Mouse (Mus musculus): ENCODE results near the gene Slc16a1. TPM values are rescaled to one million over a fixed set of nuclear protein-coding genes. Genes with fewer than 3 reads are reported as not detected.

The Slc16a1 gene
- polyA plus RNA-seq, 1 experiment from 2014 or later, result 39.6 TPM

GRCm38 (mm10) chr3:104609690-104610380, 28.6 kb upstream of the Slc16a1 start:
- DNase-seq (ENCODE audit: low spot score), result no peak
- H3K36me3 ChIP-seq (ENCODE audit: insufficient read depth, low read length), result no peaks in the 10 kb centered on the region
- no peak overlapping the region for H3K9ac ChIP-seq (ENCODE audit: low read depth, low read length)
- no peak for TF ChIP-seq CTCF (IDR thresholded peaks at IDR 0.05; ENCODE audit: low read depth)
- H3K4me1 ChIP-seq (replicated peaks; ENCODE audit: insufficient read depth, low read length), result no peaks in the 10 kb centered on the region
- H3K4me3 ChIP-seq (replicated peaks; ENCODE audit: low read depth, low read length), result no peak overlapping the region
- 84% methylated on average over 8 of the region's 8 CpGs for WGBS
- no peak overlapping the region for H3K27ac ChIP-seq
- H3K27me3 ChIP-seq (ENCODE audit: insufficient read depth, low read length), result no peaks in the 10 kb centered on the region
- ATAC-seq (replicated peaks; ENCODE audit: low FRiP score, low read depth), result no peak
- no peaks in the 10 kb centered on the region for H3K9me3 ChIP-seq (replicated peaks; ENCODE audit: low read length)
- no peak overlapping the region for H3K4me2 ChIP-seq (ENCODE audit: low read length)

- WGBS, result 75% methylated on average over 6 of the region's 6 CpGs
- ATAC-seq (replicated peaks; ENCODE audit: low FRiP score, low read depth), result no peak
- H3K9ac ChIP-seq (ENCODE audit: low read depth, low read length), result no peak overlapping the region
- no peaks in the 10 kb centered on the region for H3K4me1 ChIP-seq (replicated peaks; ENCODE audit: insufficient read depth, low read length)
- H3K36me3 ChIP-seq (ENCODE audit: insufficient read depth, low read length), result no peaks in the 10 kb centered on the region
- DNase-seq (ENCODE audit: low spot score), result no peak
- no peak for TF ChIP-seq CTCF (IDR thresholded peaks at IDR 0.05; ENCODE audit: low read depth)
- H3K27ac ChIP-seq, result no peak overlapping the region
- no peak overlapping the region for H3K4me3 ChIP-seq (replicated peaks; ENCODE audit: low read depth, low read length)
- no peaks in the 10 kb centered on the region for H3K9me3 ChIP-seq (replicated peaks; ENCODE audit: low read length)
- no peaks in the 10 kb centered on the region for H3K27me3 ChIP-seq (ENCODE audit: insufficient read depth, low read length)
- no peak overlapping the region for H3K4me2 ChIP-seq (ENCODE audit: low read length)
These were observed 27.8 kb upstream of the Slc16a1 start for GRCm38 (mm10) chr3:104610453-104611230.

- ATAC-seq (replicated peaks; ENCODE audit: low FRiP score, low read depth) (no peak), DNase-seq (ENCODE audit: low spot score) (no peak)
- WGBS, result 87% methylated on average over 3 of the region's 3 CpGs
- Histone ChIP-seq H3K4me3 (replicated peaks; ENCODE audit: low read depth, low read length) (no peak overlapping the region), H3K4me1 (replicated peaks; ENCODE audit: insufficient read depth, low read length) (no peaks in the 10 kb centered on the region), H3K27me3 (ENCODE audit: insufficient read depth, low read length) (no peaks in the 10 kb centered on the region), H3K9ac (ENCODE audit: low read depth, low read length) (no peak overlapping the region), H3K4me2 (ENCODE audit: low read length) (no peak overlapping the region), H3K27ac (no peak overlapping the region), H3K9me3 (replicated peaks; ENCODE audit: low read length) (no peaks in the 10 kb centered on the region), H3K36me3 (ENCODE audit: insufficient read depth, low read length) (no peaks in the 10 kb centered on the region)
- TF ChIP-seq CTCF (IDR thresholded peaks at IDR 0.05; ENCODE audit: low read depth), result no peak
These were observed 26.5 kb upstream of the Slc16a1 start for GRCm38 (mm10) chr3:104611951-104612350.

GRCm38 (mm10) chr3:104613102-104613501, 25.4 kb upstream of the Slc16a1 start:
- Histone ChIP-seq H3K9ac (ENCODE audit: low read depth, low read length) (no peak overlapping the region), H3K36me3 (ENCODE audit: insufficient read depth, low read length) (no peaks in the 10 kb centered on the region), H3K27ac (no peak overlapping the region), H3K4me1 (replicated peaks; ENCODE audit: insufficient read depth, low read length) (no peaks in the 10 kb centered on the region), H3K27me3 (ENCODE audit: insufficient read depth, low read length) (no peaks in the 10 kb centered on the region), H3K4me3 (replicated peaks; ENCODE audit: low read depth, low read length) (no peak overlapping the region), H3K9me3 (replicated peaks; ENCODE audit: low read length) (no peaks in the 10 kb centered on the region), H3K4me2 (ENCODE audit: low read length) (no peak overlapping the region)
- no peak for DNase-seq (ENCODE audit: low spot score)
- 54% methylated on average over 5 of the region's 5 CpGs for WGBS
- no peak for TF ChIP-seq CTCF (IDR thresholded peaks at IDR 0.05; ENCODE audit: low read depth)
- ATAC-seq (replicated peaks; ENCODE audit: low FRiP score, low read depth), result no peak

- H3K4me1 ChIP-seq (replicated peaks; ENCODE audit: insufficient read depth, low read length), result no peaks in the 10 kb centered on the region
- H3K9ac ChIP-seq (ENCODE audit: low read depth, low read length), result no peak overlapping the region
- H3K9me3 ChIP-seq (replicated peaks; ENCODE audit: low read length), result no peaks in the 10 kb centered on the region
- H3K4me3 ChIP-seq (replicated peaks; ENCODE audit: low read depth, low read length), result no peak overlapping the region
- H3K36me3 ChIP-seq (ENCODE audit: insufficient read depth, low read length), result no peaks in the 10 kb centered on the region
- H3K27ac ChIP-seq, result no peak overlapping the region
- no peak for TF ChIP-seq CTCF (IDR thresholded peaks at IDR 0.05; ENCODE audit: low read depth)
- H3K27me3 ChIP-seq (ENCODE audit: insufficient read depth, low read length), result no peaks in the 10 kb centered on the region
- ATAC-seq (replicated peaks; ENCODE audit: low FRiP score, low read depth) (no peak), DNase-seq (ENCODE audit: low spot score) (no peak)
- no peak overlapping the region for H3K4me2 ChIP-seq (ENCODE audit: low read length)
- 81% methylated on average over 1 of the region's 1 CpGs for WGBS
These were observed 24.4 kb upstream of the Slc16a1 start for GRCm38 (mm10) chr3:104614081-104614480.

GRCm38 (mm10) chr3:104615216-104615615, 23.3 kb upstream of the Slc16a1 start:
- Histone ChIP-seq H3K36me3 (ENCODE audit: insufficient read depth, low read length) (no peaks in the 10 kb centered on the region), H3K9me3 (replicated peaks; ENCODE audit: low read length) (no peaks in the 10 kb centered on the region), H3K4me2 (ENCODE audit: low read length) (no peak overlapping the region), H3K4me1 (replicated peaks; ENCODE audit: insufficient read depth, low read length) (no peaks in the 10 kb centered on the region), H3K27ac (no peak overlapping the region), H3K27me3 (ENCODE audit: insufficient read depth, low read length) (no peaks in the 10 kb centered on the region), H3K9ac (ENCODE audit: low read depth, low read length) (no peak overlapping the region), H3K4me3 (replicated peaks; ENCODE audit: low read depth, low read length) (no peak overlapping the region)
- WGBS, result 68% methylated on average over 2 of the region's 2 CpGs
- DNase-seq (ENCODE audit: low spot score) (no peak), ATAC-seq (replicated peaks; ENCODE audit: low FRiP score, low read depth) (no peak)
- TF ChIP-seq CTCF (IDR thresholded peaks at IDR 0.05; ENCODE audit: low read depth), result no peak

All from kidney, postnatal 0 days (tissue).